Mouse (Mus musculus) lung, adult 18-20 months (tissue): Measurements from ENCODE around the gene Col9a2.

Source experiments
- DNase-seq, 2 experiments: peaks; one replicate each; pipeline ENCODE4 v3.0.0; 2022; ENCODE audit warnings: mixed read lengths in 2 of 2

Col9a2 gene

DNA sequence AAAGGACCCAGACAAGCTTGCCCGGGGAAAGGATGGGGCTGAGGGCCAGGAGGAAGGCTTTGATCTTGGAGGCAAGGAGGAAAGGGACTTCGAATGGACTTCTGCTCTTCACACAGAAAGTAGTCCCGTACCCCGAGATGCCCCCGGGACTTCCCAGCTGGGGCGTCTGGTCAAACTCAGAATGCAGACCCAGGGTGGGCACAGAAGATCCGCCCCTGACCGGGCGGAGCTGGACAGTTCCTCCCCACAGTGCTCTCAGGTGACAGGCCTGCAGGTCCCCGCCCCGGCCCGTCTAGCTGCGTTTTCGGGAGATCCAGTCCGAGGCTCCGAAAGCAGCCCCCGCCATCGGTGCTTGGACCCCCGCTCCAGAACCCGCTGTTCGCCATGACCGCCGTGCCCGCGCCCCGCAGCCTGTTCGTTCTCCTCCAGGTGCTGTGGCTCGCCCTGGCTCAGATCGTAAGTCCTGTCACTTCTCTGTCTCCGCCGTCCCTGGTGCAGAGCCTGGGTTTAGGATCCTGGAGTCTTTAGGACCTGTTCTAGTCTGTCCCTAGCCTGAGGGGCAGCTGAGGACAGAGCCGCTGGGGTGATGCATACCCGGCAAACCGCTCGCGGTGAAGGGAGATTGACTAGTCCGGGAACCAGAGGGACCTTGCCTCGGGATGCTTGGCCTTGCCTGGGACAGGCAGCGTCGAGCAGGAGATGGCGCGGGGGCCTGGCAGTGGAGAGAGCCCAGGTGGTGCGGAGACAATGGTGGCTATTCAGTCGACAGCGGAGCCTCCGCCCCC lies at the start of gene Col9a2:
TSS of gene Col9a2 (plus strand) at position 55 of the 785 bp plus-strand sequence.
- no peak for DNase-seq

DNA sequence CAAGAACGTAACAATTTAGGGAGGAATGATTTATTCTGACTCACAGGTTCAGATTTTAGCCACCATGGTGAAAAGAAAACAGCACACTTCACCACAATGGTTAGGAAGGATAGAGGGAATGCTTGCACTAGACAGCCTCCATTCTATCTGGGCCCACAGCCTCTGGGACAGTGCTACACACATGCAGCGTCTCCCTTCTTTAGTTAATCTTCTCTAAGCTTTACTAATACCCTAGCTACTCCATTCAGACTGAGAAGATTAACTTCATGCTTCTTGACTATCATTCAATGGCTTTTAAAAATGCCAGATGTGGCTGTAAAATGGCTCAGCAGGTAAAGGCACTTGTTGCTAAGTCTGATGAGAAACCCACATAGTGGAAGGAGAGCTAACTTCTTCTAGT lies 46.9 kb upstream of the Col9a2 start:
- DNase-seq, result no peak

DNA sequence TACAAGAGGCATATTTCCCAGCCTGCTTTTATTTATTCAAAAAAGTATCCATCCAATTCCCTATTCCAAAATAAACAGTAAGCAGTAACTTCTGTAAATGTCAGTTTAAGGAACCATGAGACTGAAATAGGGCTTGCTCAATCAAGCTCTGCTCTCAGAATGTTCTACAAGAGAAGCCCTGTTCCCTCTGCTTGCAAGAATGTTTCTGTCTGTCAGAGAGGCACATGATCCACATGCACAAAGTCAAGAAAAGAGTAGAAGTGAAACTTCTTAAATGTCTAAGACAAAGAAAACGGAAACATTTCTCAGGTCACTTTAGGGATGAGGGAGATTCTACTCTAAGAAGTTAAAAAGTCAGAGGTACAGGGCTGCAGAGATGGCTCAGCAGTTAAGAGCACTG lies 46.2 kb upstream of the Col9a2 start:
- DNase-seq, result peak in 1 of 2 experiments; percentile 36

DNA sequence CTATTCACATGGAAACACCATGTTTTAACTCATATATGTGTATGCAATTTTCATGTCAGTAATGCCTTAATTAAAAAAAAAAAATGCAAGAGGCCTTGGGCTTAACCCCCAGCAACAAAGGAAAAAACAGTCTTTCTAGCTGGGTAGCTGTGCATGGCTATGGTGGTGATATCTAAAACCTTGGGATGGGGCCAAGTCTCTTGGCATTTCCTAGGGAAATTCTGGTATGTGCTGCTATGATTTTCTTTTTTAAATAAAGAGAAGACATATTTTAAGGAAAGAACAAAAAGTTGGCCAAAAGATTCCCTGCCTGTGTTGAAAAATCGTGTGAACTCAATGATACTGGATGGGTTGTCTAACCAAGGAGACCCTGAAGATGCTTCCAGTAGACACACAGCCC lies 43.3 kb upstream of the Col9a2 start:
- DNase-seq, result no peak

DNA sequence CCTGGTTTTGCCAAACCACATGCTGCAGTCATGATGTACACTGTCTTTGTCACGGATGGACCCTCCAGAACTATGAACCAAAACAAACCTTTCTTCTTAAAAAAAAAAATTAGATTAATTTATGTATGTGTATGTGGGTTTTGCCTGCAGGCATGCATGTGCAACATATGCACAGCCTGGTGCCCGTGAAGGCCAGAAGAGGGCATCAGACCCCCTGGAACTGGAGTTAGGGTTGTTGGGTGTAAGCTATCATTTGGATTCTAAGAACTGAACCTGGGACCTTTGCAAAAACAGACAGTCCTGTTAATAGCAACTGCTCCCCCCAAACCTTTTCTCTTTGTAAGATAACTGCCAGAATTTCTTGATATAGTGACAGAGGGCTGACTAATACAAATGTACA lies 38.1 kb upstream of the Col9a2 start:
- no peak for DNase-seq

DNA sequence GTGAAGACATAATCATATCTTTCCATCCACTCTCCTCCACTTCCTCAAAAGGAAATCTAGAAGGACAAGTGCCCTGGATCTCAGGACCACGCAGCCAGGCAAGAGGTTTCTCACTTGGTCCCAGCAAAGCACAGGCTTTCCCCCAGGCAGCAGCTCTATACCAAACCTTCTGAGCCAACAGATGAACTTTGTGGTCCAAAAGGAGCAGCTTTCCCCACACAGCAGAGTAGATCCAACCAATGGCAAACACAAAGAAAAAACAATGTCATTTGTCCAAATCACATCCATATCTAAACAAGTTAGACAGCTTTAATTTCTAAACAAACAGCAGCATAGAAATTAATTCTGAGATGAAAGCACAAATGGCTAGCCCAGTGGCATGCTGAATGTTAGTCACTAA lies 37.5 kb upstream of the Col9a2 start:
- no peak for DNase-seq

DNA sequence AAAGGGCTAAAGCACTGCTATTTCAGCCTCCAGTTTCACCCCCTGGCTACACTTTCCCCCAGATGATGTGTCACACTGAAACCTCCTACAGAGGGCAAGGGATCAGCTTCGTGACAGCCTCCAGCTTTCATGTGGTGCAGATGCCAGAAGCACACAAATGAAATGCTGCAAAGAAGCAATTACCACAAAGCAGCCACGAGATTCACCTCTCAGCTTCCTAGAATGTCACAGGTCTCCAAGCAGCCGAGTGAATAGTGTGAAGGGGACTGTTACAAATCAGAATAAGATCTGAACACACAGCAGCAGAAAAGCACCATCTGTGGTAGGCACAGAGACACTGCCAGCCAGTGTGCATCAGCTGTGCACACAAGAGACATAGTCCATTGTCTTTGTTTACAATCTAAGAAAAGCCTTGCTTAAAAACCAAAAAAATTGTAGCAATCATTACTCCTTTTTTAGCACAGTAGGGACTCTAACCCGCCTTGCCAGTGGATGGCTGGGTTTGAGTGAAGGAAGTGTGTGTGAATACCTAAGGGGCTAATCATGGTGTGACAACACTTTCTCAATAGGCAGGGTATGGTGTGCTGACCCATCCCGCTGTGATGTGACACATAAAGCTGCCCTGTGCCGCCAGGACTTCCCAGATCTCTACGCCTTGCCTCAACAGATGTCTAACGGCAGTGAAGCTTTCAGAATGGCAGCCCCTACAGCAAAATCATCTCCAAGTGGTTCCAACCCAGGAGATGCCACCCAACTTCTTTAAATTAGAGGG lies 36.6 kb upstream of the Col9a2 start:
- peak; percentile 25 to 28 for DNase-seq

DNA sequence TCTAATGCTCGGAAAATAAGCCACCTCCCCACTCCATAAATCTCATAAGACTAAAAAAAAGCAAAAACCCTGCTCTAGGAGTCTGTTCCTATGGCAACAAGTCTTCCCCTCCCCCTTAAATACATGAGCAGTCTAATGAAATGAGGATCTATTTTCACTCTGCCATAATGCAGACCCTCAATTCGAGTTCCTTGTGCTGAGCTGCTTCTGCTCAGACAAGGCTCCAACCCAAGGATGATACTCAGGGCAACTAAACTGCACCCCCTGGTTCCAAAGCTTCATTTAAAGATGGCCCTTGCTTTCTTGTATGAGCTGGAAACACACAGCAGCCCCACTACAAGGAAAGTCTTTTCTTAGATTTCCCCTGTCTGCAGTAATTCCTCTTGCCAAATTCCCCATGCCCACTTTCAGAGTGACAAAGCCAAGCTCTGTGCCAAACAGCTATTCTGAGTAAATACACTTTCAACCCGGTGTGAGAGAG lies 35.5 kb upstream of the Col9a2 start:
- DNase-seq, result no peak

DNA sequence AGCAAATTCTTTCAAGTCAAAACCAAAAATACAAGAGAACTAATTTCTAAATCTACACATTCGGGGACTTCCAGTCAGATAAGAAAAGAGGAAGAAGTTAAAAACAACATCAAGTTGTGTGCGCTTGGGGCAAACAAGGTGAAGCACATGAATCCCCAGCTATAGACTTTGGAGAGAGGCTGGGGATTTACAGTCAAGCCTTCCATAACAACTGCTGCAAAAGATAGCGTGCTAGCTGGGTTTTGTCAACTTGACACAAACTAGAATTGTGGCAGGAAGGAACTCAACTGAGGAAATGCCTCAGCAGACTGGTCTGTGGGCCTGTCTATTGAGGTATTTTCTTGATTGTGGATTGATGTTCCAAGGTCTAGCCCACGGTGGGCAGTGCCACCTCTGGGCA lies 34.5 kb upstream of the Col9a2 start:
- DNase-seq, result no peak

DNA sequence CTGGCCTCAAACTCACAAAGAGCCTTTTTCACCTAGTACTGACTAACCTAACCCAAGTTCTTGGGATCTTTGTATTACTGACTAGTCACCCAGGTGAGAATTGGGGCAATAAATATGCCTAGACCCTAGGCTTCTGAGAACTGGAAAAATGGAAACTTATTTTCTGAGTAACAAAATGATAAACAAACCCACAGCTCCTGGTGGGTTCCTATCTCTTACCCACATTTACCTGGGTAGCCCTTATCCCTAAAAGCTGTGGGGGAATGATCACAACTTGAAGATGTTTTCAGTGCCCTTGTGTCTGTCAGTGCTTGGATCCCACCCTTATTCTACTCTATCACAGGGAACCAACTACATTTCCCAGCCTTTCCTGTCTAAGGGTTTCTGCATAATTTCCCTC lies 32.2 kb upstream of the Col9a2 start:
- no peak for DNase-seq

DNA sequence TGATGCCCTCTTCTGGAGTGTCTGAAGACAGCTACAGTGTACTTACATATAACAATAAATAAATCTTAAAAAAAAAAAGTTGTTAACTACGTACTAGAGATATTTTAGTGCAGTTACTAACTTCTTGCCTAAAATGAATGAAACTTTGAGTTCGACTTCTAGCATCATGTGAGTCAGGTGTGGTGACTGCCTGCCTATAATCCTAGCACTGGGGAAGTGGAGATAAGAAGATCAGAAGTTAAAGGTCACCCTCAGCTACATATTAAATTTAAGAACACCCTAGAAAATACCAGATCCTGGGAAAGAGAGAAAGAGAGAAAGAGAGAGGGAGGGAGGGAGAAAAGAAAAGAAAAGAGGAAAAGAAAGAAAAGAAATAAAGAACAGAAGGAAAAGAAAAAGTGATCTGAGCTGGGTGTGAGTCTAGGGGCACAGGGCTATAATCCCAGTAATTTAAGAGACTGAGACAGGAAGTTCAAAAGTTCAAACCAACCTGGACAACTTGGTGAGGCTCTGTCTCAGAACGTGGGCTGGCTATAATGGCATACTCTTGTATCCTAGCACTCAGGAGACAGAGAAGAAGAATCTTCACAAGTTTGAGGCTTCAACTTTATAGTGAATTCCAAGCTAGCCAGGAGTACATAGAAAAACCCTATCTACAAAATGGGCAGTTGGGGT lies 31.0 kb upstream of the Col9a2 start:
- no peak for DNase-seq

DNA sequence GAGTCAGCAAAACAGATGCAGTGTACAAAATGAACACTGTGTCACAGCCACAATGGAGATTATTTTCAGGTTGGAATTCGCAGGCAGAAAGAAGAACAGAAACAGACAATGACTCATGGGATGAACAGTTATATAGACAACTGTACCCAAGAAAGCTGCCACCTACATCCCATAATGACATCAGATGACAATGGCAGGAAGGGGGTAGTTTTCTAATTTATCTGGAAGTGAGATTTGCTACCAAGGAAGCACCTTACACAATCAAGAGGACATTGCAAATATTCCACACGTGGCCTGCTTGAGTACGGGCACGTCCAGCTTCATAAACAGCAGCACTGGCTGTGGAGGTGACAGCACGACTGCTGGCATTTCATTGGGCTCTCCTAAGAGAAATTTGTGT lies 30.0 kb upstream of the Col9a2 start:
- peak in 1 of 2 experiments; percentile 31 for DNase-seq

DNA sequence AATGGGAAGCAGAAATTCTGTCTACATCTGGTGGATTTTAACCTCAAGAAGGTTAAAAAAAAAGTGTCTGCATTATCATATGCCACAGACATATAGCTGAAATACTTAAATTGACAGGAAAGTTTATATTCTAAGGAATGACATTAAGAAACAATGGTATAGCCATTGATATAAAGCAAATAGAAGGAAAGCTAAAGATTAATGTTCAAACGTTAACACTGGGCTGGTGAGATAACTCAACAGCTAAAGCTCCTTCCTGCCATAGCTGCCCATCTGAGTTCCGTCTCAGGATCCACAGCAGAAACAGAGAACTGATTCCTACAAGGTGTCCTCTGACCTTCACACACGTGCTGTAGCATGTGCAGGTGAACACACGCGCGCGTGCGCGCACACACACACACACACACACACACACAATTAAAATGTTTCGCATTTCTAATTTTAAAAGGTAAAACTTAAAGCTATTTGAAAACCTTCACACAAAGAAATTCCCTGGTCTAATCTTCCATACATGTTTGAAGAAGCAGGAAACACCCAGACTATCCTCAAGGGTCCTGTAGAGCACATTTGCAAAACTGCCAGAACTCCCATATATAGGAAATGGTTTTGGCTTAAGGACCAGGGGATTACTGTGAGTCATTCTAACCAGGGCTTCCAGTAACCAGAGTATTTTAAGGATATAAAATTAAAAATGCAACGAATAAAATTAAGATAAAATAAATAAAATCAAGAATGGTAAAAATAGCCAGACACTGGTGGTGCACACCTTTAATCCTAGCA lies 28.2 kb upstream of the Col9a2 start:
- no peak for DNase-seq

DNA sequence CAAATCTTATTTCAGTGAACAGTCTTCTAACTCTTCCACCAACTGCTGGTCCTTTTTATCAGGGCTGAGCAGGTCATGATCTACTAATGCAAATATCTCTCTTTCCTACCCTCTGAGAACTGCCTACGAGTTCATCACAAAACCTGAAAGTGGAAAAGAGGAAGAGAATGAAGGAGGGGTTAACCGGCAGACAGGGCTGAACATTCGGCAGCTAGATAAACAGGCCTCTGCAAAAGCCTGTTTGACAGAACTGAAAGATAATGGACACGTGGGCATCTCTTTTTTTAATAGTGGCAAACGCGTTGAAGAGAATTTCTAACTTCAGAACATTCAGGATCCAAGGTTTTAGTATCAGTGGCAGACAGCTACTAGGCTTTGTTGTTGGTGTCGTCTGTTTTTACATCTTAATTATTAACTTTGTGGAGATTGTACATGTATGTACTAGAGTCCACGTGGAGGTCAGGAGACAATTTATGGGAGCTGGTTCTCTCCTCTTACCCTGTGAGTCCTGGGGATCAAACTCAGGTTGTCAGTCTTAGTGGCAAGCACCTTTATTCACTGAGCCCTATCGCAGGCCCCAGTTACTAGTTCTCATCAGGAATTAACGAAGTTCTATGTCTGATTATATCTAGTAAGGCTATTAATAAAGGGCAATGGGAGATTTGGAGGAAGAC lies 24.5 kb upstream of the Col9a2 start:
- no peak for DNase-seq

DNA sequence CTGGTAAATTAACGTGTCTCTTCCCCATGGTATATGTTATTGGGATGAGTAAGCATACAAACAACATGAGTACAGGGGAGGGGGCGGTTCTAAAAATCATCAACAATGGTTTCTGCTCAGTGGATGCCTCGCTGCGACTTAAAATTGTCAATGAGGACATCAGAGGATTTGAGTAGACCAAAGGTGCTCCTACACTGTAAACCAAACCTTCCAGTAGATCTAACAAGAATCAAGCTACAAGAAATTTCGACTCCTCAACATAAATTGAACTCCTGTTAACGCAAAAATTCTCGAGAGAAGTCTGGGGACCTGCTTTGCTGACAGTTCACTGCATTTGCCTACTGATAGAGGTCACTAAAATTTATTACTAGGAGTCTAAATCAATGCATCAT lies 23.9 kb upstream of the Col9a2 start:
- DNase-seq, result no peak

DNA sequence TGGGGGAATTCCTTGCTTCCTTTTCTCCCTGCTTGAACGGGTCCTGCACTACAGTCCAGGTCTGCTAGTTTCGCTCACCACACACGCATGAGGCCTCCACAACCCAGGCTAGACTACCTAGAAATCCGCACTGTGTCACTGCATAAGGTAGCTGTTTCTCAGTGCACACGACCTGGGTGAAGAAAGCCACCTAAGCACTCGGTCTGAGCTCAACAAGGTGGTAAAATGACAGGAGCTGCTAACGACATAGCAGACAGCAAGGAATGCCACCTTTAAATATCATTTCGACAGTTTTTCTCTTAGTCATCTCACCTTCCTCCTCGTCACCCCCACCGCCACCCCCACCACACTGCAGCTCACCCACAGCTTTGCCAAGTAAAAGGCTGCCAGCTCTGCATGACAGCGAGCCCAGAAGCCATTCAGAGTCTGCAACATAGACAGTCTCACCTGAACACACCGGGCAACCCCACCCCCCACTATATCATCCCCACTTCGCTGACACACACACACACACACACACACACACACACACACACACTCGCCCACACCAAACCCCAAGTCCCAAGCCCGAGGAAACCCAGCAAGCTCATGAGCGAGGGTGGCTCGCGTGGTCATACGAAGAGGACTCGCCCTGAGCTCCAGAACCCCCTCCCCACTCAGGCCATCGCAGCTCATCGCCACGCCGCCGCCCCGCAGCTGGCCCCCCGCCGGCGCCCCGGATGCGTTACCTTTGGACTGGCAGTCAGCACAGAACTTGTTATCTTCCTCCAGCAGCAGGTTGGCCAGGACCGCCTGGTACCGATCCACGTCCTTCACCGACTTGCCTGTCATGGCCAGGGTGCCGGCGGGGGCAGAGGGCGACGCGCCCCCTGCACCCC lies 22.9 kb upstream of the Col9a2 start:
- DNase-seq, result peak; percentile 29 to 38

DNA sequence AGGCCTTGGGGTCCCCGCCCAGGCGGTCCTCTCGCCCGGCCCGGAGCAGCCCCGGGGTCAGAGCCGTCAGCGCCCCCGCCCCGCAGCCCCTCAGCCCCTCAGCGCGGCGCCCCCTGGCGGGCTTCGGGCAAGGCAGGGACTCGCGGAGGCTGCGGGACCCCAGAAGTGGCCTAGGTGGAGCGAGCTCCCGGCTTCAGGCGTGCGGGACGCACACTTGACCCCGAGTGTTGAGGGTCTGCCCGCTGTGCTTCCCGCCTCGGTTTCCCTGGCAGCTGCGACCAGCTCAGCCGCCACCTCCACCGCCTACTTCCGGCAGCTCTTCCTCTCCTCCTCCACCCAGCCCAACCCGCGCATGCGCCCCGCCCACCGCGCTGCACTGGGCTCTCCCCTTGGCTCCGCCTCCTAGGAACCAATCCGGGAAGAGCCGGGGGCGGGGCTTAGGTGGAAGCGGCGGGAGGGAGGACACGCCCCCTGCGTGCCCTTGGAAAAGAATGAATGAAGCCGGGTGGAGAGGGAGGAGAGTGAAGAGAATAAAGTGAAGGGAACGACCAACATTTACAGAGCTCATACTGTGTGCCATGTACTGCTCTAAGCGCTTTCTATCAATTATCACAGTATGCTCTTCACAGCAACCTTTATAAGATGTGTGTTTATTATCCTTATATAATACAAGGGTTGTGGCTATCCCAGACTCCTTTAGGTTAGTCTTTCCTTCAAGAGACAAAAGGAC lies 22.1 kb upstream of the Col9a2 start, which contains the start of gene Smap2:
TSS of gene Smap2 (minus strand) at position 320 of the 730 bp plus-strand sequence.
- peak; percentile 98 to 99 for DNase-seq

DNA sequence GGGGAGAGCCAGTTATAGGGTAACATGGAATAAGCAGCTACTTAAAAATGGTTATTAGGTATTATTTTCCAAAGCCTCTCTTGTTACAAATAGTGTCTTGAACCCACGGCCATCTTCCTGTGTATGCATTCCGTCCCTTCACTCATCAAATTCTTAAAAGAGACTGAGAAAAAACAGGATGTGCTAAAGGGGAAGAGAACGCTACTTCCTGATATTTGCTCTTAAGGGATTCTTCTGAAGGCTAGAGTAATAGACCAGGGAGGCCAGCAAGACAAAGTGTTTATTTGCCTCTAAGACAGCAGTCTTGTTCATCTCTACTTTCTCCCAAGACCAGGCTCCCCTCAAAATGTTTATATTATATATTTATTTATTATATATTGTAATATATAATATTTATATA lies 20.9 kb upstream of the Col9a2 start:
- DNase-seq, result no peak

DNA sequence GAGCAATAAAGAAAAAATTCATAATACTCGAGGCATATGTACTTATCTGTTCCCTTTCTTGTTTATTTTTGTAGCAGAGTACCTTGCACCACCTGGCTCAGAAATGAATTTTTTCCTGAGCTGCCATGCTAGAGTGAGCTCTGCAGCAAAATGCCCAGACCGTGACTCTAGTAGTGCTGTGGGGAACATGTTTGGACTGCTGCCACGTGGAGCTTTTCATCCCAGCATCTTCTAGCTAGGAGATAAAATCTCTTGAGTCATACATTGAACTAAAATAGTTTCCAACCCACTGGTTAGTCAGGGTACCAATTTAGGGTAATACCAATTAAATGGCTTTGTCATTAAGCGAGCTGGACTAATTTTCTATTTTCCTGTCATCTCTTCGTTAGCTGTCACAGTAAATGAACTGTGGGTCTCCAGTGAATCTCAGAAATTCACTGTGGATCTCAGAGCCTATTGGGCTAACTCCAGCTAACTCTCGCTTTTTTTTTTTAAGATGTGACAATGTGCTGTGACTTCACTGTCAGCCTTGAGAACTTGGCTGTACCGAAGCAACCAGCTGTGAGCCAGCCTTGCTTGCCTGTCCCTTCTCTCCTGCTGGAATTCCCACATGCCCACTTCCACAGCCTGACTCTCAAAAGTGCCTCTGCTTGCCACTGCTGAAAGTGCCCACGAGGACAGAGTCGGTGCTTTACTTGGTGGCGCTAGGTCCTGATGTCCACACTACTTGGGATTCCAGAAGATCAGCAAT lies 19.0 kb upstream of the Col9a2 start:
- DNase-seq, result no peak

DNA sequence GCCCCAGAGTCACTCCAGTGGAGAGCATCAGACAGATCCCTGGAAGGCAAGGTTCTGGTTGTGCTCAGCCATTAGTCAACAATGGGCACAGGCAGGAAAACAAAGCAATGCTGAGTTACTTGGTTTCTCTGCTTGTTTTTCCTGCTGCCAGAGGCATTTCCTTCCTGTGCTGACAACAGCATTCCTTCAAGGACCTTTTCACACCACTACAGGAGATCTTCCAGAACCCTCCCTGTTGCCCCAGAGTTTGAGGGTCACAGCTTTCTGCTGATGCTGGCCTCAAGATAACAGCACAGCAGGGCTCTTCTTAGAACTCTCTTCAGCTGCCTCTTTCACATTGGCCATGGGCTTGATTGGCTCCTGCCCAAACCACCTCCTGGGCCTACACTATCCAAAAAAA lies 17.3 kb upstream of the Col9a2 start:
- DNase-seq, result no peak
